Mouse (Mus musculus) adrenal gland, postnatal 10 days (tissue): ENCODE measurements around the gene Gm12830. TPM values are rescaled to one million over a fixed set of nuclear protein-coding genes. Genes with fewer than 3 reads are reported as not detected.

ENCODE experiments used
- DNase-seq: peaks from one replicate; pipeline ENCODE4 v3.0.0; 2021; ENCODE audit warnings: mixed read lengths
- total RNA-seq, 2 experiments: library from RNA; stranded (reverse); gene quantifications; 2 replicates each; pipeline ENCODE4 v1.2.3; 2021

The Gm12830 gene
- total RNA-seq, 2 experiments from 2014 or later, result not detected

DNA sequence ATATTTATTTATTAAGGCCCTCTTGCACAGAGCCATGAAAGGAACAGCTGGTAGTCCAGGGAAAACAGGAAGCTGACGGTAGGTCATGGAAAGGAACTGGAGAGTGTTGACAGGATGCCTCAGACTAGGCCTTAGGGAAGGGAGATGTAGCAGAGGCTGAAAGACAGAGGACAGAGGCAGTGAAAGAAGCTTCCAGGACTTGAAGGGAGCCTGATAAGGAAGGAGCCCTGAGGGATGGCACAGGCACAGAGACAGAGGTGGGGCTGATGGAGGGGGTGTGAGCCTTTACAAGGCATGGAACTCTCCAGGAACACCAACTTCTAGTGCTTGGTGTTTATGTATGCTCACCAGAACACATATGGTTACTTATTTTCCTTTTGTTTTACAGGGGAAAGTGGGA, 23.1 kb downstream of the Gm12830 start:
- DNase-seq, result no peak

DNA sequence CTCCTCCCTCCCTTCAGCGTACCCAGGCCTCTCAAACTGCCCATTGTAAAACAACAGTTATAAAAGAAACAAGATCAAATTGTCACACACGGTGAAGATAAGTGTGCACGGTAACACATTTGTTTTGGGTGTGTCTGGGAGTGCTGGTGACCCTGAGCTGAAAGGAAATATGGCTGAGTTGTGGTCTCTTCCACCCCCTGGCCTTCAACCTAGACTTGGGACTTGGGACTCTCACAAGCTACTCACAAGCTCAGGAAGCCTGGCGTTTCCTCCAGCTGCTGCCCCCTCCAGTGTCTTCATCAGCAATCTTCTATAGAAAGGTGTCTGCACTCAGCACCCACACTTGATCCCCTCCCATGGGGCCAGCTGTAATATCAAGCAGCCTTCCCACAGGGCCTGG, 24.1 kb downstream of the Gm12830 start:
- no peak for DNase-seq

GRCm38 (mm10) chr4:114846723-114847122, 25.2 kb downstream of the Gm12830 start:
- DNase-seq, result no peak

GRCm38 (mm10) chr4:114853968-114854367, 32.4 kb downstream of the Gm12830 start:
- no peak for DNase-seq

DNA sequence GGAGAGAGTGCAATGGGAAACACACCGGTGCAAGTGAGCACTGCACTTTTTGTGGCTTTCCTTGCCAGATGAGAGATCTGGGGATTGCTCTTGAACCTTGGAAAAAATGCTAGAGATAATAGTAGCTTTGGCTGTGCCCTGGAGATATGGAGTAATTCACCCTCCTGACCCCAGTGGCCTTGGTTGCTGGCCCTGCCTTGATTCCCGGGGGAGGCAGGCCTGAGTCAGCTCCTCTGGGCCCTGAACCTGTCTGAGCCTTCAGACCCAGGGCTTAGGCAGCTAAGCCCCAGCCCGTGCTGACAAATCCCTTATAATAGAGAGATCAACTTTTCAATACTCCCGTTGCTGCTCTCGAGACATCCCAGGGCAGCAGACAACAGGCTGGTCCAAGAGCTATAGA, 36.9 kb downstream of the Gm12830 start:
- peak; percentile 55 for DNase-seq

- DNase-seq, result no peak
Measured at GRCm38 (mm10) chr4:114863166-114863565, 41.6 kb downstream of the Gm12830 start.

DNA sequence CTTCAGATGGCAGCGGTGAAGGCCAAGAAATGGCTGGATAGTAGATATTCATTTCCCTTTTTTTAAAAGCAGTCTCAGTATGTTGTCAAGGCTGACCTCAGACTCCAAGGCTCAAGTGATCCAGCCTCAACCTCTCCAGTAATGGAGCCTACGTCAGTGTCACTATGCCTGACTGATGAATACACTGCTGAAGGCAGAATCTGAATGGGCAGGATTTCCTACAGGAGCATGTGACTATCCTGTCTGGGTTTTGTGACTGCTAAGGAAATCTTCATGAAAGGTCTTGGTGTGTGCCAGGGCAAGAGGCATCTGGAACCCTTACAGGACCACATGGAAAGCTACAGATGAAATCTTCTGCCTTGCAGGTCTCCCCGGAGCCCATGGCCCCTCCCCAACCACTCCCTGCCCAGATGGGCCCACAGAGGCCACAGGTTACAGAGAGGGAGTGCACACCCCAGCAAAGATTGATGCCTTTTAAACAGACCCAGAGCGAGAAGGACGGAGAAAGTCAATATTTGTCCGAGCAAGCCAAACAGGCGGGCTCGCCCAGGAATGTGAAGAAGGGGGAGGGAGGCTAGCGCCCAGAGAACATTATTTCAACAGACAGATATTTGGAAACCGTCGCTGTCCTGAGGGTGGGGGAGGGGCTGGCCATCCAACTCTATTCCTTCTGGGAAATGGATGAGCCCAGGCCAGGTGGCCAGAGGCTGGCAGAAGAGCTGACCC, 48.4 kb downstream of the Gm12830 start:
- peak; percentile 33 for DNase-seq

GRCm38 (mm10) chr4:114876441-114876972, 55.0 kb downstream of the Gm12830 start:
- DNase-seq, result peak; percentile 15

- no peak for DNase-seq
Measured at GRCm38 (mm10) chr4:114882232-114882631, 60.7 kb downstream of the Gm12830 start.

DNA sequence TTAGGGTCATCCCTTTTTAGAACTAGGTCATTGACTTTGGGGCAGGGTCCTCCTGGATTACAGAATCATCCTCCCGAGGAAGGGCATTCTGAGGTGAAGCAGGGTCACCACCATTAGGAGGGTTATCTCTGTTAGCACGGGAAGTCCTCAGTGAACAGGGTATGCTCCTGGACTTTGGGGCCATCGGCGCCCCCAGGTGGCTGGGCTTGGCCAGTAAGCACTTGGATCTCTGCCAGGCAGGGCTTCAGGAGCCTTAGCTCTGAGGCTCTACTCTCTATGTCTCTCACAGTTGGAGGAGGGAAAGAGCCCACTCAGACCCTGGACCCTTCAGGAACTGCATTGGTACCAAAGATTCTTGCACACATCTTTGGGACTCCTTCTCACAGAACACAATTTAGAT, 76.3 kb downstream of the Gm12830 start:
- DNase-seq, result peak; percentile 74

- no peak for DNase-seq
Measured at GRCm38 (mm10) chr4:114899885-114900284, 78.4 kb downstream of the Gm12830 start.

DNA sequence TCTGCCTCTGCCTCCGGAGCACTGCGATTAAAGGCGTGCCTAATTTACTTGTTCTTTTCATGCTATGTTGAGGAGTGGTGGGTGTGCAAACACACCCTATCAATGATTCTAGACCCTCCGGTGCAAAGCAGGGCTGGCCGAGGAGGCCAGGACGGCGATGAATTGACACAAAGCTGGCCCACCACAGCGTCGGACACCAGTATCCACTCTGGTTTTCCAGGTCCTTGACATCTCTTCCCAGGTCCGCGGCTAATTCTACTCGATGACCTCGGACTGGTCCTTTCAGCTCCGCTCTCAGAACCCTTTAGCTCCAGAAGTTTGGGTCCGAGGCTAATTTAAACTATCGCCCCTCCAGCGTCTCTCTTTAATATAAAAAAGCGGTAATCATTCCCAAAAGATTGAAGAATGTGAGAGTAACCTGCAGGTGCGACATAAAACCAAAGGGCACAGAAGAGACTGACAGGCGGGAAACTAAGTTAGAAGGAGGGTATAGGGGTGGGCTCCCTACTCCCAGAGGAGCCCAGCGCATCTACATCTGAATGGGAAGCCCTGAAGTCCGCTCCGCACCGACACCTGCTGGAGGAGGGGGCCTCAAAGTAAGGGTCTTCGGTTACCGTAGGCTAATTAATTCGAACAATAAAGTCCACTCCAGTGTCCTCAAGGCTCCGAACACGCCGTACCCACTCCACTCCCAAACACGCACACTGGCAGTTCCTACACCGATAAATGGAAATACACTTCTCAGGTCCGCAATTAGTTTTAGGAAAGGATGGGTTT, 79.5 kb downstream of the Gm12830 start:
- no peak for DNase-seq

DNA sequence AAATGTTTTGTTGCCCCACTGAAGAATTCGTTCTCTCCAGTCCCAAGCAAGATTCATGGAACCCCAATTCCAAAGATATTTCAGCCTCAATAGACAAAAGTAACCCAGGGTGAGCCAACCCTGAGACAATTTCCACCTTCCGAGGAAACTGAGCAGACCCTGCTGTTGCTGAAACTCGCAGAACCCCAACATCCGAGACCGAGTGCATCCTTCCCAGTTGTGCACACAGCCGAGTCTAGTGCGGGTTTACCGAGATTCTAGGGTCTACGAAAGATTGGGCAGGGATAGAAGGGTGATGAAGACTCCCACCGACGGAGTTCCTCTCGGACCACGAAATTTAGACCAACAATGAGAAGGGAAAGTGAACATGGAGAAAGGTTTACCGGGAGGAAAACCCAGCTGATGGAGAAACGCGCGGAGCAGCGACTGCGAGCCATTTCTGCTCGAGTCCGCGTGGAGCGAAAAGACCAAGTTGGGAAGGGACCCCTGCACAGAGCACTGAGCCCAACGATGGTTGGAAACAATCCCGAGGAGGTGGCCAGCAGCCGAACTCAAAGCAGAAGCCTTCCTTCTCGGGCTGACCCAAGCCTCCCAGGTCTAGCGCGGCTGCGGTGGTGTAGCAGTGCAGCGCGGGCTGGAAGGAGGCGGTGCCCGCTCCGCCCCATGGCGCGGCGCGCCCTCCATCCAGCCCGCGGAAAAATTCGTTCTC, 80.3 kb downstream of the Gm12830 start:
- no peak for DNase-seq

DNA sequence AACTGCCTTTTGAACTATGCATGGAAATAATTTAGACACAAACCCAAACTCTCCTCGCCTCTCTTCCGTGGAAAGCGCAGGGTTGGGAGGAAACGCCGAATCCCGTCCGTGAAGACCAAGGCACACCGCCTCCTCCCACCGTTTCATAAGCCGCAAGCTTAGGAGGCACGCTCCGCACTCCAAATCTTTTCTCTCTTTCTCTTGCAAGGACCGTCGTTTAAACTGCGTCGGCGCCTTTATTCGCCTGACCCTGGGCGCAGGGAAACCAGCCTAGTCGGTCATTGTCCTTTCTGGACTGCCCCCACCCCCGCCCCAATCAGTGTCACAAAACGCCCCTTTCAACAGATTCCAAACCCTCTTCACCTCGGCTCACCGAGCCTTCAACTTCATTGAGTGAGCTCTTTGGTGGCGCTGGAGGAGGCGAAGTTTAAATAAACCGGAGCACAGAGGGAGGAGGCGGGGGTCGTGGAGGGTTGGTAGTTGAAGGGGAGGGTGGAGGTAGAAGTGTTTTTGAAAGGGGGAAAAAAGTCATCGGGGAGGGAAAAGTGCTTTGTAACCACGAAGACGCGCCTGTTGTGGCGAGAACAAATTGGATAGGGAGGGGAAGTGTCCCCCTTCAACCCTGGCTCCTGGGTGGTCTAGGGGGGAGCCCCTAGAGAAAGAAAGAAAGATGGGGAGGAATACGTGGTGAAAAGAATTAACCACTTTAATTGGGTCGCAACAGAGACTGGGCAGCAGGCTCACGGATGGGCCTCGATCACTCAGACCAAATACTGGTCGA, 81.3 kb downstream of the Gm12830 start:
- no peak for DNase-seq

GRCm38 (mm10) chr4:114903422-114903782, 81.9 kb downstream of the Gm12830 start:
- DNase-seq, result no peak

GRCm38 (mm10) chr4:114905501-114905900, 84.0 kb downstream of the Gm12830 start:
- no peak for DNase-seq

Other genes starting within 250 kb of the Gm12830 start
- gene Foxd2, start 87.2 kb downstream of the Gm12830 start, total RNA-seq, result 1 to 10 TPM; 1.5 to 1.6 TPM
- gene Foxe3, start 104.3 kb downstream of the Gm12830 start, total RNA-seq, result not detected
- 10 to 100 TPM; 86.6 to 94.9 TPM for gene Cmpk1, start 165.5 kb downstream of the Gm12830 start, total RNA-seq
- 1 to 10 TPM; 2.6 to 4.1 TPM for gene Stil, start 178.4 kb downstream of the Gm12830 start, total RNA-seq
- 1 to 10 TPM; 5.4 to 7.7 TPM for gene Tal1, start 234.7 kb downstream of the Gm12830 start, total RNA-seq